Mouse (Mus musculus): ENCODE data around the gene Taf11. TPM values are rescaled to one million over a fixed set of nuclear protein-coding genes. Genes with fewer than 3 reads are reported as not detected.

The Taf11 gene
- total RNA-seq (2021) (10 to 100 TPM; 17.7 to 30.9 TPM), polyA plus RNA-seq (2012; rRNA removed) (7.4 and 8.3 TPM in 2 replicates)
- long read RNA-seq, transcript Taf11-201 (5 exons, 1,220 nt) = major isoform, 23 of 28 reads
- long read RNA-seq, partial matches to known transcripts = 1 of 28 reads
- long read RNA-seq, other reads (novel, unspliced or antisense) = 4 of 28 reads

DNA sequence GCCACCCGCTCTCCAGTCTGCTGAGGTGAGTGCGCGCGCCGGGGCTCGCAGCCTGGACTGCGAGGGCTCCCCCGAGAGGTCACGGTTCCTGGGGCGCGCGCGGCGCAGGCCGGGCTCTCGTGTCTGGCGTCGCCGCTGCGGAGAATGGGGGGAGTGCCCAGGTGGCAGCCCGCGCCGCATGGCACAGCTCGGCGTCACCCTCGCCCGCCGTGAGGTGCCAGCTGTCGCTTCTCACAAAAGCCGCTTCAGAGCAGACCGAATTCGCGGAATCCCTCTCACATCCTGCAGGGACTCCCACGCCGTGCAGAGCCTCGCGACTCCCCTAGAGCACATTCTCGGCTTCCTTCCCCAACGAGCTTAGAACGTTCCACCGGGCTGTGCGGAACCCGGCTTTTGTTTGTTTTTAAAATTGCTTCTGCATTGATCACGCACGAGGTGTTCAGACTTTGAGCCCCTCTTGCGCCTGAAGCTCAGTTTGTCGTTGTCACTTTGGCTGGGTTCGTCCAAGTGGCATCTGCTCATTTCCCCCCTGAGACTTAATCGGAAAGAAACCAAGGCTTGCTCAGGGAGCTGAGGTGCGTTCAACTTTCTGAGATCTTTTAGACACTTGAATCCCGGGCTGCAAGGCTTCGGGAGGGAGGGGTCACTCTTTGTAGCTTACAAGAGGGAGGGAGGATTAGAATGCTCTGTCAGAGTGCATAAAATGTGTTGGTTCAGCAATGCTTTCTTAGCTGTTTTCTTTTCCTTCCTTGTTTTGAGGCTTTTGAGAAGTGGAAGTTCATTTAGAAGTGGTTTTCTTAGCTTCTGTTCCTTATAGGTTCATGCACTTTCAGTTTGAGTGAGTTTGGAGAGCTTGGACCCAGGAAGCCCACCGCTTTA, at the start of gene Taf11:
Gene Taf11, minus strand, starts transcription at position 223 of the 879 bp plus-strand sequence.
- peak; percentile 10 for DNase-seq

DNA sequence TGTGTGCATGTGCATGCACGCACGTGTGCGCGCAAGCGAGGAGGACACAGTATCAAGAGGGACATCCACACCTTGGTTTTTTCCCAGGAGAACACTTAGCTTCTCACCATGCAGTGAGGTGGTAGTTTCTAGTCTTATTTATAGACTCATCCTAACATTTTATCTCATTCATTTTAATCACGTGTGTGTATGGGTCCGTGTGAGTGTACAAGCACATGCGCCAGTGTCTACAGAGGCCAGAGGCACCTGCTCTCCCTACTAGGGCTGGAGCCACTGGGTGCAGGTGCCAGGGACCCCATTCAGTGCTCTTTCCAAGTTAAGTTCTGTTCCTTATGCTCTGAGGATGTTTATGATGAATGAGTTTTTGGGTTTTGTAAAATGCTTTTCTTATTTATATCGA, 48.0 kb upstream of the Taf11 start:
- DNase-seq = no peak

DNA sequence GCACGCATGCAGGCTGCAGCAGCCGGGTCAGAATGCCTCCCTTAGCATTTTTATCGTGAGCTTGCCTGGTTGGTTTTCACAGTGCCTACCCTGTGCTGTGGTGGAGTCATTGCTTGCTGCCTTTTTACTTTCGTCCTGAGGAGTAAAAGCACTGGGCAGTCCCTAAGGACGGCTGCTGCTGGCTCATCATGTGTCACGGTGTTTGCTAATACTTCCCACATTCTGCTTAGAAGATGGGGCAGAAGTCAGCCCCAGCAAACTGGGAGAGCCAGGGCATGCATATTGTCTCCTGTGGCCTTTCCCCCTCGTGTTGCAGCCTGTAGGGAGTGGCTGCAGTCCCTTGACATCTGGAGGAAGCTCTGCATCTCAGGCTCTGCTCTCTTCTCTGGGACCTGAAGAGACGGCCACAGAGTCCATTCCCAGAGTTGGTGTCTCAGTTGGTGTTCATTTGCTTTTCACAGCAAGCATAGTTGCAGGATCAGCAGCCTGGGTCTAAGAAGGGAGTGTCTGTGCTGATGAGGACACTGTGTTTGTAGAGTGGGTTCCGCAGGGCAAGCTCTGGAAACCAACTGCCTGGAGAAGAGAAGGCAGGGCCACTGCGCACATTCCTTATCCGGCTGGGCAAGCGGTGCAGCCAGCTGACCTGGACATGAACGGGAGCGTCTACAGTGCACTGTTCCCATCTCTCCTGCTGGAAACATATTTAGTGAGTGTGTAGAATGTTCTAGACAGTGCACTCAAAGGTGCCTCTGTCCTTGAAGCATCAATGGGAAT, 45.2 kb upstream of the Taf11 start:
- DNase-seq = no peak

DNA sequence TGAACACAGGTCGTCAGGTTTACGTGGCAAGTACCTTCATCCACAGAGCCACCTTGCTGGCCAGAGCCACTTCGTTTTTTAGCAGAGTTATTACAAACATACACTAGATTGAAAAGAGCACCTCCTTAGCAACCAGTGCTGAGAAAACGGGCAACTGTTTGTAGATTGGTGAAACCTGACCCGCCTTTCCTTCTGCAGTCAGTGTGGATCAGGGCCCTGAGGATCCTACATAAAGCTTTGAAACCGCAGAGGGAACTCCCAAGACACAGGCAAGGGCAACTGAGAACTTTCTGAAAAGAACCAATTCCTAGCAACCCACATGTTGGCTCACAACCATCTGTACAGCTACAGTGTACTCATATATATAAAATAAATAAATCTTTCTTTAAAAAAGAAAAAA, 43.5 kb upstream of the Taf11 start:
- no peak for DNase-seq

DNA sequence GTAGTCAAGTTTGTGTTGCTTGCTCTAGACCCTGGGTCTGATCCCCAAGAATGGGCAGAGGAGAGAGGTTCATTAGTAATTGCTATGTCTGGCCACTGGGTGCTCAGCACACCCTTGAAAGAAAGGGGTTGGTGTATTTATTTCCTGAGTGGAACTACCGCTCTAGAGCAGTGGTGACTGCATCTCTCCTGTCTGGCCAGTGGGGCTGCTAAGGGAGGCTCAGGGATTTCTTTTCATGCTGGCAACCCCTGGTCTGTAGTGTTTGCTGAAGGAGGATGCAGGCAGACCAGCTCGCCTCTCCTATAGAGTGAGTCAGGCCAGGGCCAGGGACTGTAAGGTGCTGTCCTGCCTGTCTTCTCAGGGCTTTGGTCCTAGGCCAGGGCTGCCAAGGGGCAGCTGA, 37.5 kb upstream of the Taf11 start:
- DNase-seq = no peak

DNA sequence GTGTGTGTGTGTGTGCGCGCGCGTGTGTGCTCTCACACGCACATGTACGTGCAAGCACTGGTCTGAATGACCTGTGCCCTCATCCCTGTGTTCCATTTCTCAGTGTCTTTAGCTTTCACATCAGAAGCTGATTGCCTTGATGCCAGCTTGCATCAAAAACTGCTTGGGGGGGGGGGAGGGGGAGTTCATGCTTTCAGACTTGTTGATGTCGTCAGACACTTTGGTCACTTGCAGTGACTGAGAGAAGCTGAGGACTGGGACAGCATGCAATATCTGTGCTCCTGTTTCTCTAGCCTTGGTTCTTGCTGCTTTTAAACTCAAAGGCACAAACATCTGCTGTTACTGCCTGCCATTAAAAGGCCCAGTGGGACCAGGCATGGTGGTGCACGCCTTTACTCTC, 36.7 kb upstream of the Taf11 start:
- no peak for DNase-seq

DNA sequence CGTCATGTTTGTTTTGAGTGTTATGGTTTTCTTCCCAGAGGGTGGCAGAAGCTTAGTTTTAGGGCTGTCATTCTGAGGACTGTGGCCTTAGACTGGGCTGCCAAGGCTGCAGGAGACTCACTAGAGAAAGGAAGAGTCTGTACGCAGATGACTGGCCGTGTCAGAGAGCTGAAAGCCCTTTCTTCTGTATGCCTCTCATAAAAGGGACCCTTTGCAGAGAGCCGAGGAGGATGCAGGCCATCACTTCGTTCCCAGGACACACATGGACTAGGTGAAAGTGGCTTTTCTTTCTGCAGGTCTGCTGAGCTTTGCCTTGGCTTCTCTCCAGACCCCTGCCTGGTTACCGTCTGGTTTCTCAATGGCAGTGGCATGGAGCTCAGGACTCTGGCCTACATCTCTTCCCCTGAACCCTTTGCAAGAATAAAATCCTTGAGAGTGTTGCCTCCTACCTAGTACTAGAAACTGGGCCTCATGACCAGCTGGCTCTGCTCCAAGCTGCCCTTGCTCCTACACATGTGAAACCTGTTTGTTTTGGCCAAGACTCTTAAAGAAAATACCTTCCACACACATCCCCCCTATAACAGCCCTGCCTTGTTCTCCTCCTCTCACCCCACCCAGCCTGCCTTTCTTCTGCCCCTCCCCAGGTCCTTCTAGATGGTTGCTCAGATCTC, 36.0 kb upstream of the Taf11 start:
- DNase-seq = peak; percentile 56

DNA sequence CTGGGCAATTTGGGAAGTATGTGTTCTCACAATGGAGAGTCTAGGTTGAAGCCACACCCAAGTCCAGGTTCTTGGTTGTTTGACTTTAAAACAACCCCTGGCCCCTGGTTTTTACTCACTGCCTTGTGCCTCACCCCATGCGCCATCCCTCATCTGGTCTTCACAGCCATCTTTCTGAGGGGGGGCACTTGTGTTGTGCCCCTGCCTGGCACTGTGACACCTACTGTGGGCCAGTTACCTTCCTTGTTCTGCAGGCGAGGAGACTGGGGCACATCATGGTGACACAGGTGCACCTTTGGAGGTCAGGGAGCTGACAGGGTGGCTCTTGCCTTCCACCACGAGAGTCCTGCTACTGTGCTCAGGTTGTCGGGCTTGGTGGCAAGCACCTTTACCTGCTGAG, 32.5 kb upstream of the Taf11 start:
- no peak for DNase-seq

DNA sequence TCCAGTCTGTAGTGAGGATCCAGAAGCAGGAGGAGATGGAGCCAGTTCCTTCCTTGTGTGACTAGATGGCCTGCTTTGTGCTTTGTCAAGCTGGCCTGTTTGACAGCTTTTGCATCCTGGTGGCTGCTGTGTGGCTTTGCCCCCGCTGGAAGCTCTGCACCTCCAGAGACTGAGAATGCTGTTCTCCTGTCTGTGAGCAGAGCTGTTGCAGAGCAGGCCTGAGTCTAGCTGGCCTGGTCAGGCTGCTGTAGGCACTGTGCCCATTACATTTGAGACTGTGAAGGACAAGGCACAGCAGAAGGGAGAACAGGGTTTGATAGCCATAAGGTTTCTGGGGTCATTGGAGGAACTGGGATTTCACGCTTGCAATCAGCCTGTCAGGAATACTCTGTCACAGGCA, 32.1 kb upstream of the Taf11 start:
- peak; percentile 32 for DNase-seq

DNA sequence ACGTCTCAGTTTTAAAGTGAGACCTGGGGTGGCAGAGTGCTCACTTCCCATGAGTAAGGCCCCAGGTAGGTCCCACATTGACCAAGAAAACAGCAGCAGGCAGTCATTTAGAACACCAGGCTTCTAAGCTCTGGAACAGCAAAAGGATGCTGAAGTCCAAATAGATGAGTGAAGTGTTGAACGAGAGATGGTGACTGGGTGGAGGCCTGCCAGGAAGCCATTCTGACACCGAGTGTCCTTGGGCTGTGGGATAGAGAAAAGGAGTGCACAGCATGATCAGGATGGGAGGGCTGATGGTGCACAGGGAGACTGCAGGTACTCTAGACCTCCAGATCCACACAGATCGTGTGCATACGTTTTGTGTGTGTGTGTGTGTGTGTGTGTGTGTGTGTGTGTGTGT, 31.5 kb upstream of the Taf11 start:
- peak; percentile 25 for DNase-seq

DNA sequence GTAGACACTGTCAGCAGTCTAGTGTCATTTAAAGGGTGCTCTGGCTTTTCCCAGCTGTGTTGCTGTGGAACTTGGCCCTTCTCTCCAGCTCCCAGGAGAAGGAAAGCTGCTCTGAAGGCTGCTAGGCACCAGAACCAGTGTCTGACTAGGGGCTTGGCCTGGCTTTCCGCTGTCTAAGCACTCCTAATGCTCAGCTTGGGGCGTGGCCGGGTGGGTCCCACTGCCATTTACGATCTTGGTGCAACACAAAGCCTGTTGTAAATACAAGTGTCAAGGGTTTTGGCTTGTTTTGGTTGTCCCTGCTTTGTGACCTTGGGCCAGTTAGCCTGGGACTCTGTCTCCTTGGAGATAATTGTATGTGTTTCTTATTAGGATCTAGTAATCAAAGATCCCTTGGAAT, 30.7 kb upstream of the Taf11 start:
- DNase-seq = peak; percentile 26

DNA sequence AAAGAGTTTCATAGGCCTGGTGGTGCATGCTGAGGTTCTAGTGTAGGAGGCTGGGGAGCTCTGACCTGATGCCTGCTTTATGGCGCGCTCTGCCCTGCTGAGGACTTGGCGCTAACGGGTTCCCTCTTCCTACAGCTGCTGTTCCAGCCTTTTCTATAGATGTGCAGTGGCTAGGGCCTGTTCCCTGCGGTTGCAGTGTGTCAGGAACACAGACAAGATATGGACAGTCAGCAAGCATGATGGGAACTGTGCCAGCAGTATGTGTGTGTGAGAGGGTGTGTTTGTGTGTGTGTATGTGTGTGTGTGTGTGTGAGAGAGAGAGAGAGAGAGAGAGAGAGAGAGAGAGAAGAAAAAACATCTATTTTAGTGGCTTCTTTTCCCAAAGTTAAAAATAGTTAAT, 29.4 kb upstream of the Taf11 start:
- no peak for DNase-seq

DNA sequence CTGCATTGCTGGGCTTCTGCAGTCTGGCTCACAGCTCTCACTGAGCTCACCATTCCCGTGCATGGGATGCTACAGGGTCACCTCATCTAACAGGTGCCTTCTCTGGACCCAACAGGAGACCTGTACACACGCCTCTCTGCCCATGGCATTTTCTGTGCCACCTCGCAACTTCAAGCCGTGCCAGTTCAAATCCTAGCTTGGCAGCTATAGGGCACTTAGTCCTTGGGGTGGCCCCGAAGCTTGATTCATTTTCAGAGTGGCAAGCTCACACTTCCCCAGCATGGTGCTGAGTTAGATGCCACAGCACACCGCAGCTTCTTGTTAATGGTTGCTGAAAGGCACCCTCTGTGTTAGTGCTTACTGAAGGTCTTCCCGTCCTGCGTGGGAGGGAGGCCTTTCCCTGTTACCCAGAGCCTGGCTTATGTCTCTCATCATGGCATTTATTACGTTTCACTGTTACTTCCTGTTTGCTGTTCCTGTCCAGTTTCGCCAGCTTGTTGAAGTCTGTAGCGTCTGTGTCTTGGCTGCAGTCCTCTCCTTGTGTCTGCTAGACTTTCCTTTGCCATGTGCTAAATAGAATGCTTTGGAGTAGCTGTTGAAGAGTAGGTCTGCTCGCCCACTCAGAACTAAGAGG, 28.6 kb upstream of the Taf11 start:
- no peak for DNase-seq

DNA sequence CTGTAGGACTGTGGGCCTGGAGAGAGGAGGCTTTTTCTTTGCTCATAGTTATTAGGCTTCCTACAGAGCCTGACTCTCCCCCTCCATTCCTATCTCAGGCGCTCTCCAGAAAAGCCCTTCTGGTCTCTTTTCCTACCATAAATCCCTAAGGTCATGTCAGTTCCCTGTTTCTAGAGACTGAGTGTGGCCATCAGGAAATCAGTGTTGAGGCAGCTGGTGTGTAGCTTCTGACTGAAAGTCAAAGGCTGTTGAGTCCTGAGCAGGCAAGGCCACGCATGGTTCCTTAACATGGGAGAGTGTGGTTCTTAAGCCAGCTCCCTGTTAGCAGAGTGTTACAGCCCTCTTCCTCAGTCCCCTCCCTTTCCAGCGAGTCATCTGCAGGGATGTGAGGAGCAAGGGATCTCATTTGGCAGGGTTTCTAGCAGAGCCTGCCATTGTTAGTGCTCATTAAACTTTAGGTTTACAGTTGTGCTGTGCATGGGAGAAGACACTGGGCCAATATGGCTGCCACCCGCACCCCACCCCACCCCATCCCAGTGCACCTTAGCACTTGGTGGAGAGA, 27.5 kb upstream of the Taf11 start:
- DNase-seq = no peak

DNA sequence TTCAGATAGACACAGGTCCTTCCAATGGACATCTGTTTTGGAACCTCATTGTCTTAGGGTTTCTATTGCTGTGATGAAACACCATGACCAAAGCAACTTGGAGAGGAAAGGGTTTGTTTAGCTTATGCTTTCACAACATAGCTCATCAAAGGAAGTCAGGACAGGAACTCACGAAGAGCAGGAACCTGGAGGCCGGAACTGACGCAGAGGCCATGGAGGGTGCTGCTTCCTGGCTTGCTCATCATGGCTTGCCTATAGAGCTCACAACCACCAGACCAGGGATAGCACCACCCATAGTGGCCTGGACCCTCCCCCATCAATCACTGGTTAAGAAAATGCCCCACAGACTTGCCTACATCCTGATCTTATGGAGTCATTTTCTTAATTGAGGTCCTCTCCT, 25.4 kb upstream of the Taf11 start:
- DNase-seq = no peak

DNA sequence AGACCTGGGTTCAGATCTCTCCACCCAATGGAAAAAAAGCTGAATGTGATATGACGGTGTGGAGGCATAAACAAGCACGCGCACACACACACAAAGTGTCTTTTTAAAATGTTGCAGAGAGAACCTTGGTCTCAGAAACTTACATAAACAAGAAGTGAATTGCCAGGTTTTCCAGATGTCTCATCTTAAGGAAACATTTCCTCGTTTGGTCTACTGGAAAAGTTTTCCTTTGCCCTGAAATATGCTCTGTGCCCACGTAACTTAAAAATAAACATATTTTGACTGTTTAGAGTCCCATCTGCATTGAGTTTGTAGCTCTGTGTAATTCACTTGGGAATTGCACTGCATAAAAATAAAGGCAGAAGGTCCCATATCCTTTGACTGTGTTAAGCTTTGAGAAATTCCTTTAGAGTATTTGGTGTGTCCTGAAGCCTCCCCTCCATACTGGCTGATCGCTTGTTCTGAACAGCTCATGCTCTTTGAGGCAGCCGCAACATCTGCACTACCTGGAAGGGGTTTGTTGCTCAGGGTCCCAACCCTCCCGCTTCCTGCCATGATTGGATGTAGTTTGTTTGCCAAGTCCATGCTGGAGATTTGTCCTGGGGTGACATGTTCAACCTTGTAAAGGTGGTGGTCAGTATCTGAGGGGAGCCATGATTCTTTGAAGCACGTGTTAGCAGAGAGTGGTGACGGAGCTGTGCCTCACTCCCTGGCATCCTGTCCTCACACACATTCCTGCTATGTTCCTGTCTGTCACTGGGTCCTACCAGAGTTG, 24.7 kb upstream of the Taf11 start:
- DNase-seq = no peak

DNA sequence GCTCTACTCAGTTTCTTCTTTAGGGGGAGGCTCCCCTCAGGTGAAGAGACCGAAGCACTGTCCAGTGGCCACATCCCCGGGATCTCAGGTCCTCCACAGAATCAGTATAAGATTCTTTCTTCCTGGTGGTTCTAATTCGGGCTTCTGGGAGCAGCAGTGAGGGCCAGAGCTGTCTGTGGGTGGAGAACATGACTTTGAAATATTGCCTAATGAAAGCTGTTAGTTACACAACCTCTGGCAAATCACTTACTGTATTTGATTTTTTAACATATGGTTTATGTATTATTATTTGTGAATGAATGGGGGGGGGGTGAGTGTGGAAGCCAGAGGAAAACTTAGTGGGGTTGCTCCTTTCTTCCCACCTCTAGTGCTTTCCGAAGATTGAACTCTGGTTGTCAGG, 22.2 kb upstream of the Taf11 start:
- no peak for DNase-seq

DNA sequence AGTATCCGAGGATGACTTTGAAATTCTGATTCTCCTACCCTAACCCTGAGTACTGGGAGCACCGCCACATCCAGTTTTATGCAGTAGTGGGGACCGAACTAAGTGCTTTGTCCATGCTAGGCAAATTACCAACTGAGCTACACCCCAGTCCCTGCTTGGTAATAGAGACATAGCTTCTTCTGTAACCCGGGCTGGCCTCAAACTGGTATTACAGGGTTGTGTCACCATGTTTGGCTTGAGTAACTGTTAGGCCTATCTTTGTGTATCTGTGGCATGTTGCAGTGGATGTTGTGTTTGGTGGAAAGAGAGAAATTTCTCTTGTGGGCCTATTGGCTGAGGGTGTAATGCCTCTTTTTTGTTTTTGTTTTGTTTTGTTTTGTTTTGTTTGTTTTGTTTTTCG, 20.6 kb upstream of the Taf11 start:
- DNase-seq = no peak

DNA sequence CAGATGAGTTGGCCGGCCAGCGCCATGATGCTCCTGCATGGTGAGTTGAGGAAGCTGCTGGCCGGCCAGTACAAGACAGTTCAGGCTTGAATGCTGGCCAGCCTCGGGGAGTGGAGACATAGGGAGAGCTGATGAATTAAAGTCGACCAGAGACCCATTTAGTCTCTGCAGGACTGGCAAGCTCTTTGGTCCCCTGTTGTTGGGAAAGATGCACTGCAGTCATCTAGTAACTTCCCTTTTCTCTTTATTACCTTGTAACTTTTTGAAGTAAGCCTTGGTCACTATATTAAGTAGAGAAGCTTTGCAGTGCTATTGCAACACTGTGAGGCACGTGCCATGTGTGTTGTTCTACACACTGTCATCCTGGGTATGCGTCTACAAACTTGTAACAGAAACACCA, 15.9 kb upstream of the Taf11 start:
- no peak for DNase-seq

DNA sequence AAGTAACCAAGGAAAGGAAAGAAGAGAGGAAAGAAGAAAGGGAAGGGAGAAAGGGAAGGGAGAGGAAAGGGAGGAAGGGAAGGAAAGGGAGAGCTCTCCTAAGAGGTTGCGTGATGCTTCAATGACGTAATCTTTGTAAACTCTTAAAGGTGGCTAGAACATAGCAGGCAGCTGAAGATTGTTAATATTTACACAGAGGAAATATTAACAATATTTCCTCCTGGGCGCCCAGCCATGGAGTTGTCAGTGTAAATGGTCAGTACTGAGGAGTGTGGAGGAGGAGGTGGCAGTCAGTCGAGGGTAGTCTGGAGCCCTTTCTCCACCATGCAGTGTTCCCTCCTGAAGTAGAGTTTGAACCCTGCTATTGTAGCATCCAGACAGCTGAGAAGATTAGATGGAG, 15.4 kb upstream of the Taf11 start:
- no peak for DNase-seq

DNA sequence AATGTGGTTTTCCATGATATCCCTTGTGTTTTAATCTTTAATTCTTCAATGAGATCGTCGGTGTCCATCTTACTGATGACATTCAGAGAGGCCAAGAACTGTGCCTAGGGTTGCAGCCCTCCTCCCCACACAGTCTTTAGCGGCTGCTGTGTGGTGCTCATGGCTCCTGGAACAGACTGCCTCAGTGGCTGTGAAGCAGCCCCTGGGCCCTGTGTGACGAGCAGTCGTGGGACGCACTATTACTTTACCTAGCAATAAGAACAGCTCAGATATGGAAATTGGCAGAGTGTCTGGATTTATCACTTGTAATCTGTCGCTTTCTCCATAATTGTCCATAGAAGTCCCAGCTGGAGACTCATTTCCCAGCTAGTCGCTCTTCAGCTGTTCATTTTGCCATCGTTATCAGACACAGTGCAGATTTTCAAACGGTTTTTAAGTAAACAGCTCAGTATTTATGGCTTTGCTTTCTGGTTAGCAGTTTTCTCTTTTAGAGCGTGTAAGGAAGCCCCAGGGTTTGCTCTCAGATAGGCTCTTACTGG, 12.6 kb upstream of the Taf11 start:
- DNase-seq = no peak

All from adrenal gland, adult 2 months (tissue).